Mouse (Mus musculus): ENCODE results near the gene Spag7. TPM values are rescaled to one million over a fixed set of nuclear protein-coding genes. Genes with fewer than 3 reads are reported as not detected.

The Spag7 gene
- 159 and 172 TPM in 2 replicates for polyA plus RNA-seq (2015; fragmentation: Nextera tagmentation; extraction: Ambion mirVana)

GRCm38 (mm10) chr11:70668771-70669505 is at the start of gene Spag7:
Gene Spag7 (minus strand): TSS chr11:70669416.
- Histone ChIP-seq H3K27me3 (ENCODE audit: control insufficient read depth, insufficient read depth, low read depth, low read length) (no peaks in the 10 kb centered on the region), H3K9ac (ENCODE audit: low read length) (peak within 1 kb of the TSS; percentile 81), H3K4me2 (ENCODE audit: low read depth, low read length) (peak within 1 kb of the TSS; percentile 87), H3K36me3 (ENCODE audit: control insufficient read depth, insufficient read depth, low read length) (peaks cover 15% of the 10 kb centered on the region; the same call in 1 of the 2 replicates), H3K4me3 (ENCODE audit: low read length) (peak within 1 kb of the TSS; percentile 69), H3K4me1 (replicated peaks; ENCODE audit: control insufficient read depth, insufficient read depth, low read length) (peaks cover 16% of the 10 kb centered on the region), H3K27ac (ENCODE audit: low read length) (peak within 1 kb of the TSS; percentile 99), H3K9me3 (ENCODE audit: control insufficient read depth, low read length) (no peaks in the 10 kb centered on the region)
- peak; percentile 96 for ATAC-seq (ENCODE audit: low read depth)
- under 1% methylated on average over 44 of the region's 44 CpGs for WGBS

DNA sequence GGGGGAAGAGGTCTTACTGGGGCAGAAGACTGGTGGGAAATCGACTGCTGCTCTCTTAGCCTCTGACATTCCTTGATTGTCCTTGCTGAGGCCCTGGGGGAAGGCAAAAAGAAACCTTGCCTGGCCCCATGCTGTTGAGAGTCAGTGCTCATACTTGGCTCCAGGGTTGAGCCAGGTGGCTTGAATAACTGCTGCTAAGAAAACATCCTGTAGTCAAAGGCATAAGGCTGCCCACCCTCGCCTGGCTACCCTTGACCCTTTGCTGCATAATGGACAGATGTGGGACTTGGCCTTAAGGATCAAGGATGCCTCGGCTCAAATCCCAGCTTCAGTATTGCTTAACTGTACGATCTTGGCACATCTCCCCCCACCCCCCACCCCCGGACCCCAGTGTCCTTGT is 49.3 kb upstream of the Spag7 start:
- H3K4me1 ChIP-seq (replicated peaks; ENCODE audit: control insufficient read depth, insufficient read depth, low read length) = no peaks in the 10 kb centered on the region
- 73% methylated on average over 5 of the region's 5 CpGs for WGBS
- H3K27me3 ChIP-seq (ENCODE audit: control insufficient read depth, insufficient read depth, low read depth, low read length) = no peaks in the 10 kb centered on the region
- H3K9me3 ChIP-seq (ENCODE audit: control insufficient read depth, low read length) = no peaks in the 10 kb centered on the region
- no peak overlapping the region for H3K4me3 ChIP-seq (ENCODE audit: low read length)
- H3K9ac ChIP-seq (ENCODE audit: low read length) = no peak overlapping the region
- no peak for ATAC-seq (ENCODE audit: low read depth)
- no peak overlapping the region for H3K4me2 ChIP-seq (ENCODE audit: low read depth, low read length)
- peaks cover 47% of the 10 kb centered on the region for H3K36me3 ChIP-seq (ENCODE audit: control insufficient read depth, insufficient read depth, low read length)
- no peak overlapping the region for H3K27ac ChIP-seq (ENCODE audit: low read length)

GRCm38 (mm10) chr11:70715832-70716231 is 46.6 kb upstream of the Spag7 start:
- Histone ChIP-seq H3K27me3 (ENCODE audit: control insufficient read depth, insufficient read depth, low read depth, low read length) (no peaks in the 10 kb centered on the region), H3K27ac (ENCODE audit: low read length) (no peak overlapping the region), H3K9ac (ENCODE audit: low read length) (no peak overlapping the region), H3K9me3 (ENCODE audit: control insufficient read depth, low read length) (no peaks in the 10 kb centered on the region), H3K4me2 (ENCODE audit: low read depth, low read length) (no peak overlapping the region), H3K4me3 (ENCODE audit: low read length) (no peak overlapping the region), H3K36me3 (ENCODE audit: control insufficient read depth, insufficient read depth, low read length) (peaks cover 45% of the 10 kb centered on the region), H3K4me1 (replicated peaks; ENCODE audit: control insufficient read depth, insufficient read depth, low read length) (no peaks in the 10 kb centered on the region)
- no peak for ATAC-seq (ENCODE audit: low read depth)
- WGBS = 91% methylated on average over 6 of the region's 6 CpGs

DNA sequence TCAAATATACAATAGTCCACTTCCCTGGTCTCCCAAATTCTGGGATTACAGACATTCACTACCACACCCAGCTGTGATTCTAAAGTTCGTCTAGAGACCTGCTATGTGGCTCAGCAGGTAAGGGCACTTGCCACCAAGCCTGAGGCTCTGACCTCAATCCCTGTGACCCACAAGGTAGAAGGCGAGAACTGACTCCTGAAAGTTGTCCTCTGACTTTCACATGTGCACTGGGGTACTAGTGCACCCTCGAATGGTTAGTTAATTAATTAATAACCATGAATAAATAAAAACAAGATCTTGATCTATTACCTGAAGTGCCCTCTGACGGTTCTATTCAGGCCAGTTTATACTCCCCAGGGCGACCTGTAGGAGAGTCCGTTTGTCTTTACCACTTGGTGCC is 44.0 kb upstream of the Spag7 start:
- H3K4me3 ChIP-seq (ENCODE audit: low read length) = no peak overlapping the region
- H3K27me3 ChIP-seq (ENCODE audit: control insufficient read depth, insufficient read depth, low read depth, low read length) = no peaks in the 10 kb centered on the region
- H3K9me3 ChIP-seq (ENCODE audit: control insufficient read depth, low read length) = no peaks in the 10 kb centered on the region
- no peak for ATAC-seq (ENCODE audit: low read depth)
- H3K36me3 ChIP-seq (ENCODE audit: control insufficient read depth, insufficient read depth, low read length) = peaks cover 39% of the 10 kb centered on the region
- H3K27ac ChIP-seq (ENCODE audit: low read length) = no peak overlapping the region
- H3K9ac ChIP-seq (ENCODE audit: low read length) = no peak overlapping the region
- WGBS = 76% methylated on average over 6 of the region's 6 CpGs
- H3K4me1 ChIP-seq (replicated peaks; ENCODE audit: control insufficient read depth, insufficient read depth, low read length) = no peaks in the 10 kb centered on the region
- H3K4me2 ChIP-seq (ENCODE audit: low read depth, low read length) = no peak overlapping the region

GRCm38 (mm10) chr11:70711026-70711425 is 41.8 kb upstream of the Spag7 start:
- Histone ChIP-seq H3K27ac (ENCODE audit: low read length) (no peak overlapping the region), H3K9ac (ENCODE audit: low read length) (no peak overlapping the region), H3K36me3 (ENCODE audit: control insufficient read depth, insufficient read depth, low read length) (peaks cover 42% of the 10 kb centered on the region), H3K9me3 (ENCODE audit: control insufficient read depth, low read length) (no peaks in the 10 kb centered on the region), H3K27me3 (ENCODE audit: control insufficient read depth, insufficient read depth, low read depth, low read length) (no peaks in the 10 kb centered on the region), H3K4me2 (ENCODE audit: low read depth, low read length) (no peak overlapping the region), H3K4me3 (ENCODE audit: low read length) (no peak overlapping the region), H3K4me1 (replicated peaks; ENCODE audit: control insufficient read depth, insufficient read depth, low read length) (no peaks in the 10 kb centered on the region)
- no peak for ATAC-seq (ENCODE audit: low read depth)
- 91% methylated on average over 10 of the region's 10 CpGs for WGBS

DNA sequence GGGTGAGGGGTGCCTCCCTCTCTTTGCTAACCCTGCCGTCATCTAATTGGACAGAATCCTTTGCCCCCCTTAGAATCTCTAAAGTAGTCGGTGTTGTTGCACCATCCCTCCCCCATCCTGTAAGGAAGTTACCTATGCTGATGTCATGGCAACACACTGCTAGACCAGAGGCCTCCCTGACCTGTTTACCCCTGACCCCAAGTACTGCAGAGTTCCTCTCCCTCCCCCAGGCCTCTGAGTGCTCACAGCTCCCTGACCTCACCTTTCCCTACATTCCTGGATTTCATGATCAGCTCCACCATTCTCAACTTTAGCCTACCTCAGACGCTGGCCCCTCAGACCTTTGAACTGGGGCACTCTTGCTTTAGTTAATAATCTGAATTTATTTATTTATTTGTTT is 36.9 kb upstream of the Spag7 start:
- Histone ChIP-seq H3K4me3 (ENCODE audit: low read length) (no peak overlapping the region), H3K4me2 (ENCODE audit: low read depth, low read length) (no peak overlapping the region), H3K27ac (ENCODE audit: low read length) (no peak overlapping the region), H3K4me1 (replicated peaks; ENCODE audit: control insufficient read depth, insufficient read depth, low read length) (peaks cover 19% of the 10 kb centered on the region), H3K9me3 (ENCODE audit: control insufficient read depth, low read length) (no peaks in the 10 kb centered on the region), H3K9ac (ENCODE audit: low read length) (no peak overlapping the region), H3K27me3 (ENCODE audit: control insufficient read depth, insufficient read depth, low read depth, low read length) (no peaks in the 10 kb centered on the region), H3K36me3 (ENCODE audit: control insufficient read depth, insufficient read depth, low read length) (peaks cover 52% of the 10 kb centered on the region)
- no peak for ATAC-seq (ENCODE audit: low read depth)
- 58% methylated on average over 3 of the region's 3 CpGs for WGBS

DNA sequence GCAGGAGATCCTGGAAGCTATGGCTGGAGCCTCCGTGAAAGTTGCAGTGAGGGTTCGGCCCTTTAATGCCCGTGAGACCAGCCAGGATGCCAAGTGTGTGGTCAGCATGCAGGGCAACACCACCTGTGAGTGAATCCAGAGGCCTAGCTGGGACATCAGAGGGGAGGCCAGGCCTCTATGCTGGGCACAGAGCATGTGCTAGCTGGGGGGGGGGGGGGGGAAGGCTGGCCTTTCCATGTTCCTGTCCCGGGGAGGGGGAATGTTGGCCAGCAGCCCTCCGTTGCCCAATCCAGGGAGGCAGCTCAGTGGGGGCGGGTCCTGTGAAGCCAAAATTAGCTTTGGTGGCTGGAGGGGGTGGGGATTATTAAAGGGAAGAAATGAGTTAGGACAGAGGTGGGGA is 33.6 kb upstream of the Spag7 start:
- Histone ChIP-seq H3K4me1 (replicated peaks; ENCODE audit: control insufficient read depth, insufficient read depth, low read length) (peaks cover 22% of the 10 kb centered on the region), H3K27ac (ENCODE audit: low read length) (no peak overlapping the region), H3K9me3 (ENCODE audit: control insufficient read depth, low read length) (no peaks in the 10 kb centered on the region), H3K4me3 (ENCODE audit: low read length) (0 out of 2 replicates have a peak overlapping the region, but pooled peaks have one; percentile 7), H3K36me3 (ENCODE audit: control insufficient read depth, insufficient read depth, low read length) (peaks cover 36% of the 10 kb centered on the region), H3K9ac (ENCODE audit: low read length) (peak overlapping the region; percentile 50), H3K4me2 (ENCODE audit: low read depth, low read length) (peak overlapping the region; percentile 87), H3K27me3 (ENCODE audit: control insufficient read depth, insufficient read depth, low read depth, low read length) (no peaks in the 10 kb centered on the region)
- ATAC-seq (ENCODE audit: low read depth) = no peak
- 54% methylated on average over 6 of the region's 6 CpGs for WGBS

- Histone ChIP-seq H3K4me3 (ENCODE audit: low read length) (peak overlapping the region; percentile 94), H3K4me2 (ENCODE audit: low read depth, low read length) (peak overlapping the region; percentile 87), H3K4me1 (replicated peaks; ENCODE audit: control insufficient read depth, insufficient read depth, low read length) (peaks cover 22% of the 10 kb centered on the region), H3K27me3 (ENCODE audit: control insufficient read depth, insufficient read depth, low read depth, low read length) (no peaks in the 10 kb centered on the region), H3K36me3 (ENCODE audit: control insufficient read depth, insufficient read depth, low read length) (peaks cover 32% of the 10 kb centered on the region), H3K9ac (ENCODE audit: low read length) (peak overlapping the region; percentile 96), H3K27ac (ENCODE audit: low read length) (no peak overlapping the region), H3K9me3 (ENCODE audit: control insufficient read depth, low read length) (no peaks in the 10 kb centered on the region)
- 82% methylated on average over 6 of the region's 6 CpGs for WGBS
- ATAC-seq (ENCODE audit: low read depth) = no peak
Observed at GRCm38 (mm10) chr11:70701984-70702733, 32.9 kb upstream of the Spag7 start.

DNA sequence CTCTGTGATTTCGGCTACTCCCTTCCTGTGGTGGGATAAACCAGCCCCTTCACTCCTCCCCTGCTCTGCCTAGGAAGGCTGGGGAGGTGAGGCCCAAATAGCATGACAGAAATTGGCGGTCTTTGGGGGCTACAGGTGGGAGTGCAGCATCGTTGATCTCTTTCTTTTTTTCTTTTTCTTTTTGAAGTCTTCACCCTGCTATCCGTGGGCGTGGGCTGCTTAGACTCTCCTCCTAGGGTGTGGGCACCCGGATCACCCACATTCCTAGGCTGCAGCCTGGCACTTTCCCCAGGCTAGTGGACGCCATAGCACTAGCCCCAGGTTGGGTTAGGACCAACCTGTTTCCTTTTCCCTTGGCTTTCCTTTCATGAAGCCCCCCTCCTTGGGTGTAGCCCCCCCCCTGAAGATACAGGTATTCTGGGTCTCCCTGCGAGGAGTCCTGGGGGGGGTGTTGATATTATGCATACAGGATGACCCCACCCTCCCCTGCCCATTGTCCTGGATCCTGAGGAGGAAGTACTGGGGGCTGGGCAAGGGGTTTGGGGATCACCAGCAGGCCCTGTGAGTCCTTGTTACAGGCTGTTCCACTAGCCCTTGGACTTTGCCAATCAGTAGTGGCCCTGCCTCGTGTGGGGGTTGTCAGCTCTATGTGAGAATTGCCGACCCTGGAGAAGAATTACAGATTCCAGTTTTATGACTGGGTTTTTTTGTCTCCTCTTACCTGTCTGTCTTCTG is 32.2 kb upstream of the Spag7 start:
- WGBS = 7% methylated on average over 10 of the region's 10 CpGs
- peak overlapping the region; percentile 96 for H3K9ac ChIP-seq (ENCODE audit: low read length)
- H3K4me2 ChIP-seq (ENCODE audit: low read depth, low read length) = peak overlapping the region; percentile 87
- peak overlapping the region; percentile 98 for H3K27ac ChIP-seq (ENCODE audit: low read length)
- H3K4me1 ChIP-seq (replicated peaks; ENCODE audit: control insufficient read depth, insufficient read depth, low read length) = peaks cover 22% of the 10 kb centered on the region
- peaks cover 24% of the 10 kb centered on the region for H3K36me3 ChIP-seq (ENCODE audit: control insufficient read depth, insufficient read depth, low read length)
- H3K4me3 ChIP-seq (ENCODE audit: low read length) = peak overlapping the region; percentile 94
- no peaks in the 10 kb centered on the region for H3K9me3 ChIP-seq (ENCODE audit: control insufficient read depth, low read length)
- ATAC-seq (ENCODE audit: low read depth) = no peak
- no peaks in the 10 kb centered on the region for H3K27me3 ChIP-seq (ENCODE audit: control insufficient read depth, insufficient read depth, low read depth, low read length)
